Mouse (Mus musculus) telencephalon, adult 2 months (tissue): ENCODE results near the gene Pon1.

Source experiments
- DNase-seq: peaks from one replicate; pipeline ENCODE4 v3.0.0-alpha.2; 2011; ENCODE audit warnings: low read depth, low spot score

Pon1 gene

DNA sequence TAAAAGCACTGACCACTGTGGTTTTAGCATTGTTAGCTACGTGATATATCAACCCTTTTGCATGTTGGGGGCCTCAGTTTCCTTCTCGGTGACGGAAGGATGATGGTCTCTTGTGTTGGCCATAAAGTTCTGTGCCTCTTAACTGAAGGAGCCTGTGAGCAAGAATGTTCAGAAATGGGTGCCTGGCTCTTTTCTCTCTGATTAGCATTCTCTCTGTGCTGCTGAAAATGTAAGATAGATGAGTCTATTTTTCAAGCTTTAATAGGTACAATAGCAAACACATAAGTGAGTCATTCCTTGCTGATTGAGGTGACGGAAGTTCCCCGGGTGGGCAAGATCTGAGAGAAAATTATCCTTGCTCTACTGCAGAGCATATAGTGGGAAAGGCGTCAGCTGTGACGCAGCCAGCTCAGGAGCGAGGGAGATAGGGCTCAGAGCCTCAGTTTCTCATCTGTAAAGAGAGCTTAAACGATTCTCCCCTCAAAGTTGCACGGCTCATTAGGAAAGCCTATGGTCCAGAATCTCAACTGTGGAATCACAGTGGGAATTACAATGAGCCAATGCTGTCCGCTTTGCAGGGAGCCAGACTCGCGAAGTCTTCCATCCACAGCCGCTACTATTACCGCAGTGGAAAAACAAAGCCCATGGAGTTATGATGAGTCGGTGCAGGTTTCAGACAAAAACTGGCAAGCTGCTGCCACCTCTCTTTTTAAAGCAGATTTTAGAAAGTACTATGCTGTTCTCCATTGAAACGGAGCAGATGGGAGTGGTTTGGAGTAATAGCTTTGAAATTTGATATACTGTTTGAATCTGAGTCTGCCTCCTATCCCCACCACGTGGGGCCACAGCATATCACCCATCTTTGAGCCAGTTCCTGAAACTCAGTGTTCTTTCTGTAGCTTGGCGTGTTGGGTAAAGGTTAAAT is 15.5 kb downstream of the Pon1 start:
- peak; percentile 22 for DNase-seq

DNA sequence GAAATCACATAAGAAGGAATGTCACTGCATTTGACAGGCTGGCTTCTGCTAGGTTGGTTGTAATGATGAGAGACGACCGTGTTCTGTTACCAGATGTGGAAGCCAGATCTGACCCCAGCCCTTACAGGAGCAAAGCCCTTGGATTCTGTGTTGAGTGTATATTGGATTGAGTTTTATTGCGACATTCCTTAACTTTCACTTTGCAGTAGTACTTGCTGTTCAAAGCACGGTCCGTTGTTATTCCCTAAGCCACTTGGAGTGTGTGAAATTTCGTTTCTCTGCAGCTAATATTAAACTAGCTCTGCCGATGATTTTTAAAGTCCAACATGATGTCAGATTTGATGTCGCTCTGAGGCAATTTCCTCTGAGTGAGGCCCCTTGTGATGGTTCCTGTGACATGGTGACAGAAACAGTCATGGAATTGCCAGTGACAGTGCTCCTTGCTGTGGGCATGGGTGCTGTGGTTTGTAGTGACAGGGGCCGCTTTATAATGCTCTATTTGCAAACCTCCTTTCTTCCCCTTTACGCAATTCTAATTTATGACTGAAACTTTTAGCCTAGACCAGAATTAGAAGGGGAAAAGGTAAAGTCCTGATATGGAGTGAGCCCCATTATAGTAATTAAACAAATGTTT is 19.4 kb downstream of the Pon1 start:
- DNase-seq: no peak

DNA sequence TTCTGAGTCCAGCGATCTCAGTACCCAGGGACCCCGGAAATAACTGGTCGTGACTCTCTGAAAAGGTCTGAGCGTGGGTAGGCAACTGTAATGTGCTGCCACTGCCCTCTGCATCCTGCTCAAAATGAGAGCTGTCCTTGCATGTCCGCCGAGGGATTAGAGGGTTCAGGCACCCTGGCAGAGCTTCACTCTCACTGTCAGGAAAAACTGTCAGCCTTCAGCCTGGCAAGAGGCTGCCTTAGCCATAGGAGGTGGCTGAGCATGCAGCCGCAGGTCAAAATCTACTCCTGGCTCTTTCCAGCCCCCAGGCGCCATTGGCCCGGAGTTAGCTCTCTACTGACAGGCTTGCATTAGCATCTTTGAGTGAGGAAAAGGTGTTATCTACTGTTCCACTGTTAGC is 21.2 kb downstream of the Pon1 start:
- DNase-seq: no peak

DNA sequence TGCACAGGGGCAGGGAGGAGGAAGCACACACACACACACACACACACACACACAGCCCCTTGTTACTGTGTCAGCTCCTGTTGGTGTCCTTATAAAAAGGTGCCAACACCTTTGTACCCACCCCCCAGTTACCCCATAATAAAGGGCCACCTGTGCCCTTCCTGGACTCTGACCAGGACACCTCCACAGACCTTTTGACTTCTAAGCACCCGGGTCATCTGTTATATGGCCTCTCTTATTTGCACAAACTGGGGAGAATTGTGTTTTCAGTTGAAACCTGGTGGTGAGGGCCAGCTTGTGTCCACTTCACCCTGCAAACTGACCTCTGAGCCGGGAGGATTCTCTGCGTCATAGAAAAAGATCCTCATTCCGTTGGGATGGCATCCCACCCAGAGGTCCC is 22.3 kb downstream of the Pon1 start:
- DNase-seq: no peak

DNA sequence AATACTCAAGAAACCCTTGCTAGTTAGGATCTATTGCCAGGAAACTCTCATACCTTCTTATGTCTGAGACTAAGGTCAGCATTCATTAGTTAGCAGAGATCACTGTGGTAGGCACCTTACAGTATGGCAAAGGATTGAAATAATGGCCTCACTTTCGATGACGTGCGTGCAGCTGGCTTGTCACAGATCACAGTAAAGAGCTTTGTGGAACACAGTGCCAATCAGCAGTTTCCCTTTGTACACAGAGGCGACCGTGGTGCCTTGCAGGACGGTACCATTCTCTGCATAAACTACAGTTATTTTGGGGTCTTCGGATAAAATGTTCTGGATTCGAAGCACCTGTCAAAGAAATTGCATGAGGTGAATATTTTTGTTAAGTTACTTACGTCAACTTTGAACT is 25.6 kb downstream of the Pon1 start:
- DNase-seq: no peak

DNA sequence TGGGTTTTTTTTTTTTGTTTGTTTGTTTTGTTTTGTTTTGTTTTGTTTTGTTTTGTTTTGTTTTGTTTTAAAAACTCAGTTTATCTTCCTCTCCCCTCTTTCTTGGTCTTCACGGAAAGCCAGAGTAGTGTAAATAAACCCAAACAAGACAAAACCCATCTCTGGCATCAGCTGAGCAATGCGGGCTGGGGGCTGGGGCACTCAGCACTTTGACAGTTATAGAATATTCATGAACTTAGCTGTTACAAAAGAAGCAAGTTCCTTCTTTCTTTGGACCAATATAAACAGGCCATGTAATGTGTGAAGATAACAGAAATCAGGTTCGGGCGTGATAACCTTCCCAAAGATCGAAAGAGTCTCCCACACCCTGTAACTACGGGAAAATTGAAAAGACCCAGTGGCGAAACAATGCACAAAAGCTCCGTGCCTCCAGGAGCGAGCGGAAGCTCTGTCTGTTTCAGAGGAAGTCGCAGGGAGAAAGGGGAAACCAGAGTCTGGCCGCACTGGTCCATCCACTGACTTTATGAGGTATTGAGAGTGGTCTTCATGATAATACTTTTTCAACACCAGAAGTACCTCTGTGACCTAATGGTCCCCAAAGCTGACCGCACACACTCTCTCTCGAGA is 26.6 kb downstream of the Pon1 start:
- DNase-seq: no peak

DNA sequence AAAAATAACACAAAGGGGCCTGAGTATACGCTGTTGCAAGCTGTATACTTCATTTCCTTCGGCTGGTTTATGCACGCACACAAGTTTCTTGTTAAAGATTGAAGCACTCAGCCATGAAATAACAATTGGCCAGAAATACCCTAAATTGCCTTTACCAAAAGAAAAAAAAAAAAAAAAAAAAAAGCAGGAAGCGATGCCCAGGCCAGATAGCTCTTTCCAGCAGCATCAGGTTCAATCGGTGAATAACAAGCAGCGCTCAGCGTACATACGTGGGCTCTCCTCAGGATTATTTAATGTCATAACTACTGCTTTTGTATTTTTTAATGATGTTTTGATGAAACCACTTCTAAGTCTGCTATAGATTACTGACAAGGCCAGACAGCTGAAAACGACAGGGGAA is 28.9 kb downstream of the Pon1 start:
- no peak for DNase-seq

DNA sequence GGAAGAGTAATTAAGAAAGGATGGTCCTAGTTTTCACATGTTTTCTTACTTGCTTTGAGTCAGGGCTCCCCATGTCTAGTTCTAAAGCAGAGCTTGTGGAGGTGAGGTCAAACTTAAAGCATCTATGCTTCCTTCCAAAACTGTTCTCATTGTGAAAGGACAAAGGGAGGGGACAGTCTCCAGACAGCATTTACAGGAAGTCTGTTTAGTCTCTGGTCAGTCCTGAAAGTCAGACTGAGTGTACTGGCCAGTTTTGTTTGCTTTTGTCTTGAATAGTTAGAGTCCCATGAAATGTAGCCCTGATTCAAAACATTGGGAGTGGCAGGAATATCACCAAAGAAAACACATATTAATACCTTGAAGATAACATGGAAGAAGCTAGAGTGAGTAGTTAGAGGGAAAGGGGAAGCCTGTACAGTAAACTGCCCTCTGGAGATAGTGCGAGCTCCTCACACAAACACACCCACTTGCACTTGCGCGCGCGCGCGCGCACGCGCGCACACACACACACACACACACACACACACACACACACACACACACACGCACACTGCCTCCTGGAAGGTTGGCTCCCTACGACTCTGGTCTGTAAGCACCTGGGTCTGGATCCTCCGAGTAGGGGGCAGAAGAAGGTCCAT is 30.1 kb downstream of the Pon1 start:
- DNase-seq: no peak

DNA sequence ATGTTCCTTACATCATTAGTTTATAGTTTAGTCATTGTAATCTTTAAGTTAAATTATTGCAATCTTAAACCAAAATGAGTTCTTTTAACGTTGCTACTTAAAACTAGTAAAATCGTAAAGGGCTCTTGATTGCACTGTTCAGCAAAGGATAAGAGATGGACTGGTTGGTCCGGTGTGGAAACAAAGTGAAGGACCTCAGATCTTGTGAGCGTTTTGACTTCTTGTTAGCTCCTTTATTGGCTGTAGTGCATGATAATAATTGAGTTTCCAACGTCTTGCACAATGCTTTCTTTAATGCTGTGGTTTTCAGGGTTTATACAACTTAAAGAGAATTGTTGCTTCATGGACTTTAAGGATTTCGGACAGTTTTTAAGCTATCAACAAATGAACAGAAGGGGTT is 31.7 kb downstream of the Pon1 start:
- no peak for DNase-seq

DNA sequence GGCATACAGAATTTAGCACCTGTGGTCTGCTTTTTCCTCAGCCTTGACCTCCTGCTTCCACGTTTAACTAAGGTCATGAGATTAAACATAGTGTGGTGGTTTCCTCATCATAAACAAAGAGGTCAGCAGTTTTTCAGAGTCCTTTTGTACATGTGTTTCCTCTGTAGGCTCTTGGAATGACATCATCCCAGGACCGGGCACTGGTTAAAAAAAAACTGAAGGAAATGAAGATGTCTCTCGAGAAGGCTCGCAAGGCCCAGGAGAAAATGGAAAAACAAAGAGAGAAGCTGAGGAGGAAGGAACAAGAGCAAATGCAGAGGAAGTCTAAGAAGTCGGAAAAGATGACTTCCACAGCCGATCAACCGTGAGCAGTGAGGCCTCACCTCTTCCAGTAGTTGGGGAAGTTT is 34.4 kb downstream of the Pon1 start:
- DNase-seq: no peak

DNA sequence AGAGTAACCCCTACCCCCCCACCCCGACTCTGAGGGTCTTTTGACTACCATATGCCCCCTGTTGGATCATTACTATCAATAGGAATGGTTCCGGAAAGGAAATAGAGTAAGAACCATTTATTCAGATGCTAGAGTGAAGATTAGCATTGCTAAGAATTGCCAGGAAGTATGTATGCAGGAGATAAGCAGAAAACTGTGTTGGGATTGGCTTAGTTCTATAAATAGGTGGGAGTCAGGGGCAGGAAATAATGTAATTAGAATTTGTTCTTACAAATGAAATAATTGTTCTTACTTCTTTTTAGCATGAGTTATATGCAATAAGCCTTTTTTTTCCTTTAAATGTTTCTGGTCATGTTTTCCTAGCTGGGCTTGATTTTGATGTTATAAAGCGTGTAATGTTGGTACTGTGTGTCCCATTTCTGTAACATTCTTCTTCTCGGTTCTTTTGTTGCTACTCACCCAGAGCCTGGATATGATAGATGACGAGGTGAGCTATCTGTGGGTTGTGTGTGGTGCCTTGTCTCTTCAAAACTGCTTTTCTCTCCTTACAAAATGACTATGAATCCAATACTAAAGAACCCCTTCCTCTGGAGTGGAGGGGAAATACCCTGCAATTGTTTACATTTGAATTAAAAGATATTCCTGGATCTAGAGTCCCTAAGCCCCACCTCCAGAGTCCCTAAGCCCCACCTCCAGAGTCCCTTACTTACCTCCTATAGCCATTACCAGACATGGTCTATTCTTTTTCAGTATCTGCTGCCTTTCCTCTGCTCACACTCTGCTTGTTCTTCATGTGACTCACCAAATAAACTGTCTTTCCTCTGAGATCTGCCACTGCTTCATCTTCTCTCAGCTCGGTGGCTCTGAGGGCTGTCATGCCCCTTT is 37.0 kb downstream of the Pon1 start:
- no peak for DNase-seq

DNA sequence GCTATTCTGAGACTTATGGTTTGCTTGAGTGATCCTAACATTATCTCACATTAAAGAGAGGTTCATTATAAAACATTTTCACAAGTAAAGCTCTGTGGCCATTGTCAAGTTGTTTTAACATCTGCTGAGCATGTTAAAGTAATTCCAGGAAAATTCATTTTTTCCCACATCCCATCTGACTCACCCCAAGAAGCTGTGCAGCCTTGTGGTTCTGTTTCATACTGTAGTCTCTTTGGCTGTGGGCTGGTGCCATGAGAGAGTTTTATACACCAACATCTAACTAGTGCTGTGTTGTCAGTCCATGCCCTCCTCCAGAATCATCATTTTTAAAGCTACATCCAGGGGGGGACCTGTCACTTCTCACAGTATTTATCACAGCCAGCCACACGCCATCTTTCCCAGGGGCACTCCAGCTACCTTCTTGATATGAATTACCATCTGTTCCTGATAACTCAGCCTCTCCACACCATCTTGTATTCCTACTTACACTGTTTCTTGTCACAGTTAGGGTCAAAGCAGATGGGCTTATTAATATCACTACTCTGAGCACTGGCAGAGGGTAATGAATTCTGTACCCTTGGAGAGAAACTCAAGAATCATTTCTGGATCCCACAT is 38.3 kb downstream of the Pon1 start:
- no peak for DNase-seq

DNA sequence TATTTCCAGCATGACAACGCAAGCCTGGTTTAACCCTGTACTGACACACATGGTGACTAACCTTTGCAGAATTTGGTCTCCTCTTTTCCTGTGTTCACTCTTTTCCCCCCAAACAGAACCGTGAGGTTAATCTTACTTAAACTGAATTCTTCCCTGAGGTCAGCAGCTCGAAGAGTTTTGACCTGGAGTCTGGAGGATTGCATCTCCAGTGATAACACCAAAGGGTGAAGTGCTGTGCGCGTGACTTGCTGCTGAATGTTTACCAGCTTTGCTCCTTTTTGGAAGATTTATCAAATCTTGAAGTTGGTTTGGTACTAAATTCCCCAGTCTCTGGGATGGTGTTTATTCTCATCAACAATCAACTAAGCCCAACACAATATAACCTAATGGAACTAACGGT is 39.0 kb downstream of the Pon1 start:
- DNase-seq: no peak

DNA sequence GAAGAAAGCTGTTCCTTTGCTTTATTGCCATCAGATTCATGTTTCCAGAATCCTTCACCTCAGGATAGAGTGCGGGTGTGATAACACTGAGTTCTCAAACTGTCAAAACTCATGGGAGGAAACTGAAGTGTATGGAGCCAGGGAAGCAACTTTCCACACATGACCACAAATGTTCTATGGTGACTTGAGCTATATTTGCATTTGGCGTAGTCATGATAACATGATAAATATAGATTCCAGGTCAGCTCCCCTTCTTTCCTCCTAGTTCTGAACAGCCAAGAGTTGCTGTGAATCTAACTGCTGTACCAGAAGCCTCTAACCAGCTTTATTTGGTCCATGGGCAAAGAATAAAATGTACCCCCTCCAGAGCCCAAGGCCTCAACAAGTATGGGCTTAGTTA is 41.6 kb downstream of the Pon1 start:
- no peak for DNase-seq

DNA sequence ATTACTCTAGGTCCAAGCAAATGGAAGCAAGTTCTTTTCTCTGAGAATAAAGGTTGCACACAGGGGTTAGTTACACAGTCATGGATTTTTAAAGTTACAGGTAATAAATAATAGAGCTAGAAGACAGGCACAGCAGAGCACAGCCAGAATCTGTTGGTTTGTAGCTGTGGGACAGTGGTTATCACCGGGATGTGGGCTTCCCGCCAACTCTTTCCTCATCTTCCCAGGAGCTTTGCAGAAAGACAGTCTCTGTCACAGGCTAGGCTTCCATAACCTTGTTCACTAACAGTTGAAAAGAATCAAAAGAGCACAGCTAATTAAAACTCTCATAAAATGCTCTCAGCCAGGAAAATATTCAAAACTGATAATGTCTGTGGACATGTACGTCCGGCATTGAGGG is 42.6 kb downstream of the Pon1 start:
- no peak for DNase-seq

DNA sequence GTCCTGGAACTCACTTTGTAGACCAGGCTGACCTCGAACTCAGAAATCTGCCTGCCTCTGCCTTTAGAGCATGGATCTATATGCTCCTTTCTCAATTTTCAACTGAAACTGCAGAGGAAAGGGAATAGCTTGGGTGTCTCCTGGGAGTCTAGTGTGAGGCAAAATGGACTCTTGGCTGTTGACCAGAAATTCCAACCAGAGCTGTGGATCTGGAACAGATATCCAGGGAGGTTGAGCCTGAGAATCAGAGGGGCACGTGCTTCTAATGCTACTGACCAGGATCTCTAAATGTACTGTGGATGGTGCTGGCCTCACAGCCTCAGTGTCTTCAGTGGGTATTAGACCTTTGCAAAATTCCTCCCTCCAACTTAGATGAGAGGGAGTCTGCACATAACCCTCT is 43.8 kb downstream of the Pon1 start:
- DNase-seq: no peak

DNA sequence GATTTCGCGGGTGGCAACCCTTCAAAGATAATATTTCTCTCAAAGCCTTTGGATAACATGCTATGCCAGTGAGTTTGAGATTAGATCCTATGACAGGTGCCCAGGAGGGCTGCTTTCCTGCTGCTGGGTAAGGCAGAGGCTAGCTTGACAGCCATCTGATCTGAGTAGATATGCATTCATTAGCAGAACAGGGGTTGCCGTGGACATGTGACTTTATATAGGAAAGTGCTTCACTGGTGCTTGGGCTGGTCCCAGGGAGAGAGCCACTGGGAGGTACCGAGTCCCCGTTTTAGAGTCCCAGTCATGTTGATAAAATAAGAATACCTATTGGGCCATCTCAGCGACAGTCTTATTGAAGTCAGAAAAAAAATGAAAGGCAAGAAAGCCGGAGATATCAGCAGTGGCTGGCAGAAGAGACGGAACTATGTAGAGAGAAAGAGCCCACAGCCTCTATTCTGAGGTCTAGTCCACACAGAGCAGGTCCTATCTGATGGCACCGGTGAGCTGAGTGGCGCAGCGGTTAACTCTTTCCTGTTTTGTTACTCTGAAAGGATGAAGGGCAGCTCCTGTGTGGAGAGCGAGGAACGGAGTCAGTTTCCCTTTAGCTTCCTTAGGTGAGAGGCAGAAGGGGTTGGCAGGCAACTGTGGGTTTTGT is 46.1 kb downstream of the Pon1 start:
- no peak for DNase-seq

DNA sequence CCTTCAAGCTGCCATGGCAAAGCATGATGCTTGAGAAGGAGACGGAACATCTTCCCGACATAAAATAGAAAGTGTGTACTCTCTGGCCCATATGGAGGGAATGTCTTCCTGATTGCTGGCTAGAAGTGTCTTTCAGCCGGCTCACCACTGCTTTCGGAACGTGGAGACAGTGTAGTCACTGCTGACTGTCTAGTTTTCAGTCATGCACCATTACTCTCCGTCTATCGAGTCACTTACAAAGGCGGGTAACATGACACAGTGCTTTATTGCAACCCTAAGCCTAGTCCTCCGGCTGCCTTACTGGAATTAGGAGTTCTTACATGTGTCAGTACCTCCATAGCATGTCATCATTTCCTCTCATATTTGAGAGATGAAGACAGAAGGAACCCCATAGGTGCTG is 54.1 kb downstream of the Pon1 start:
- no peak for DNase-seq

DNA sequence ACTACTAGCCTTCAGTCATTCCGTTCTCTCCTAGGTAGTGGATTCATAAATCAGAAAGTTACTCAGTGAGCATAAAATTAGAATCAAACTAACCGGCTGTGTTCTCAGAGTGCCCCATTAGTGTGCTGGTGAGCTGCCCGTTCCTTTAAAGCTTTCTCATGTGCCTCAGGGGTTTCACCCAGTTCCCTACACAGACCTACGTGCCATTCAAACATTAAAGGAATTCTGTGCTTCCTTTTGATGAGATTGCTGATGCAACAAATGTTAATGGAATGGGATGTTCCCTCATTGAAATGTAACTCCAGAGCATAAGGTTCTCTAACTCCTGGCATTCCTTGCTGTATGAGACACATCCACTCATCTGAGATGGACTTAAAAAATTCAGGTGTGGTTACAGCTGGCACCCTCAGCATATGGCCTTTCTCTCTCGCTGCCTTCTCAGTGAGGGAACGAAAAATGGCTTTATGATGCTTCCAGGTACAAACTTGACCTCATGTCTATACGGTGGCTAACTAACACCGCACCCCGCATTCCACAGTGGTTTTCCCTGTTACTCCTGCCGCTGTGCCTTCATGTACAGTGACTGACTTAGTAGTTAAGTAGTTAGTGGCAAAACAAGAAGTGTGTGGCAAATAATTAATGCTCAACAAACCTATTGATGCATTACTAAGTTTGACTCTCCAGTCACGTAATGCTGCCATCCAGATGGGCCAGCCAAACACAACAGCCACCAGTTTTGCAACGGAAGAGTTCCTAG is 54.7 kb downstream of the Pon1 start:
- no peak for DNase-seq

DNA sequence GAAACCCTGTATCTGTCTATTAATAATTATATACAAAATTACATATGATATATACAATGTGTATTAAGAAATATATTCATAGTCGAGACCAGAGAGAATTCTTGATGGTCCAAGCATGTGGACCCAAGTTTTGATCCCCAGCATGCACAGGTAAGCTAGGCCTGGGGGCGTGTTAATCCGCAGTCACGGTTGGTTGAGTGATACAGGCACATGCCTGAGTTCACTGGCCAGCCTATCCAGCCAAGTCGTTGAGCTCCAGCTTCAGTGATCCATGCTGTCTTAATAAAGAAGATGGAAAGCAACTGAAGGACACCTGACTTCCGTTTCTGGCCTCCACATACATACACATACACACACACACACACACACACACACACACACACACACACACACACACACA is 57.7 kb downstream of the Pon1 start:
- DNase-seq: no peak
